Mouse (Mus musculus) forebrain, embryonic 12.5 days (tissue): ENCODE data around the gene Ndufv2. TPM values are rescaled to one million over a fixed set of nuclear protein-coding genes. Genes with fewer than 3 reads are reported as not detected.
"Not testable (repeated sequence)": the region's sequence is repeated elsewhere in the genome, so short reads cannot be mapped to it uniquely, and the experiment has no call there.

Experiments used
- ATAC-seq: fragments of 200-750 bp; cut with Nextera tagmentation; 2 replicates; pipeline ENCODE4 v1.8.0; 2017; ENCODE audit warnings: moderate TSS enrichment; ENCODE audit not compliant: low FRiP score
- H3K27ac ChIP-seq: fragments of 300-500 bp; sonication (generic); 2 replicates; pipeline ENCODE4 v1.5.1; 2016; ENCODE audit warnings: mild to moderate bottlenecking
- H3K27me3 ChIP-seq: fragments of 300-500 bp; sonication (generic); 2 replicates; pipeline ENCODE4 v1.6.1; 2016; ENCODE audit warnings: mild to moderate bottlenecking
- H3K36me3 ChIP-seq: fragments of 300-500 bp; sonication (generic); replicated peaks from 2 replicates; pipeline ENCODE4 v1.6.1; 2016; ENCODE audit warnings: mild to moderate bottlenecking
- H3K4me1 ChIP-seq: fragments of 300-500 bp; sonication (generic); 2 replicates; pipeline ENCODE4 v1.6.1; 2016
- H3K4me2 ChIP-seq: fragments of 300-500 bp; sonication (generic); 2 replicates; pipeline ENCODE4 v1.6.1; 2016; ENCODE audit warnings: mild to moderate bottlenecking, moderate library complexity
- H3K4me3 ChIP-seq: fragments of 300-500 bp; sonication (generic); replicated peaks from 2 replicates; pipeline ENCODE4 v1.5.1; 2016; ENCODE audit warnings: mild to moderate bottlenecking
- H3K9ac ChIP-seq: fragments of 300-500 bp; sonication (generic); 2 replicates; pipeline ENCODE4 v1.6.1; 2016; ENCODE audit warnings: mild to moderate bottlenecking
- H3K9me3 ChIP-seq: fragments of 300-500 bp; sonication (generic); 2 replicates; pipeline ENCODE4 v1.6.1; 2016
- WGBS: fragments of 180-500 bp; shearing (Covaris S2); methylation state at CpG from one replicate; pipeline ENCODE4 v1.1.7; 2016; 5-methylcytosine and 5-hydroxymethylcytosine counted together
- polyA plus RNA-seq: library from polyadenylated mRNA; unstranded; fragments of >200 nt; fragmentation: Nextera tagmentation; extraction: Ambion mirVana; gene quantifications from 2 replicates; pipeline ENCODE4 v1.2.1, GENCODE M21; 2016

Gene Ndufv2
- polyA plus RNA-seq, 1 experiment from 2014 or later = 275 TPM

GRCm38 (mm10) chr17:66076174-66076927 is 25.0 kb downstream of the Ndufv2 start:
- peak overlapping the region; percentile 98 for H3K4me3 ChIP-seq

DNA sequence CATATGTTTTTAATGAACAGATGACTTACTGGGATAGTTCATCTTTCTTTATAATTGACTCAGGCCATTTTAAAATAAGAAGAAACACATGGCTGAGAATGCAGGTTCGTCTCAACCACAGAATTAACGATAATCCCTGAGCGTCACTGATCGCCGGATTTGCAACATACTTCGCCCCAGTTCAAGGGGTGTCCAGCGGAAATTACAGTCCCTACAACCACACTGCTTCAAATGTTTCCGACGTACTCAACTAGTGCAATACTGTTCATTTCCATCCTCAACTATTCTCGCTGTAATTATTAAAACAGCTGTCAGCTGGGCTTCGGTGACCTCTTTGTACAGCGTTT is 25.6 kb downstream of the Ndufv2 start:
- H3K4me1 ChIP-seq = peaks cover 15% of the 10 kb centered on the region
- H3K9ac ChIP-seq = peak overlapping the region; percentile 83
- peaks cover 13% of the 10 kb centered on the region for H3K36me3 ChIP-seq
- no peak for ATAC-seq
- H3K9me3 ChIP-seq = no peaks in the 10 kb centered on the region
- H3K27ac ChIP-seq = peak overlapping the region; percentile 94; the same call in 1 of the 2 replicates
- no peaks in the 10 kb centered on the region; the same call in 1 of the 2 replicates for H3K27me3 ChIP-seq
- H3K4me2 ChIP-seq = peak overlapping the region; percentile 87
- 4% methylated on average over 12 of the region's 12 CpGs for WGBS
- H3K4me3 ChIP-seq = peak overlapping the region; percentile 98

More at GRCm38 (mm10) chr17:66076174-66076927, 25.0 kb downstream of the Ndufv2 start:
- Histone ChIP-seq H3K9ac (peak overlapping the region; percentile 83), H3K4me2 (peak overlapping the region; percentile 87), H3K9me3 (no peaks in the 10 kb centered on the region), H3K27me3 (no peaks in the 10 kb centered on the region; the same call in 1 of the 2 replicates), H3K36me3 (peaks cover 18% of the 10 kb centered on the region), H3K4me1 (peaks cover 15% of the 10 kb centered on the region), H3K27ac (peak overlapping the region; percentile 94)
- peak; percentile 89 for ATAC-seq
- under 1% methylated on average over 93 of the region's 95 CpGs for WGBS

DNA sequence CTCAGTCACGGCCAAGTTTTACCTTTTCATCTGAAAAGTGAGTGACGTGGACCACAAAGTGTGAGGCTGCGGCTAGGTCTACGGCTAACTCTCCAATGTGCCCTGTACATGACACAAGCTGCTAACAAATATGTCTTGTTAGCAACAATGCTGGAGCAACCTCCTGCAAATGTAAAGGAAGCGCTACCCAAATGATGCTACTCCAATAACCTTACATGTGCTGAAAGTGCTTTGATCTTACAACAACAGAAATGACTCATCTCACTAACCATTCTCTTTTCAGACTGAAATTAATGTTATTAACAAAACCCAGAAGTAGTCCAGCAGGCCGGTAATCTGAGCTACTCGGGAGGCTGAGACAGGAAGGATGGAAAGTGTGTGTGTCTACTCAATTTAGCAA is 27.4 kb downstream of the Ndufv2 start:
- Histone ChIP-seq H3K9ac (no peak overlapping the region), H3K27ac (no peak overlapping the region), H3K4me2 (no peak overlapping the region), H3K36me3 (no peaks in the 10 kb centered on the region), H3K9me3 (no peaks in the 10 kb centered on the region), H3K4me1 (peaks cover 15% of the 10 kb centered on the region), H3K4me3 (no peak overlapping the region), H3K27me3 (no peaks in the 10 kb centered on the region; the same call in 1 of the 2 replicates)
- WGBS = 87% methylated on average over 7 of the region's 7 CpGs
- no peak for ATAC-seq

DNA sequence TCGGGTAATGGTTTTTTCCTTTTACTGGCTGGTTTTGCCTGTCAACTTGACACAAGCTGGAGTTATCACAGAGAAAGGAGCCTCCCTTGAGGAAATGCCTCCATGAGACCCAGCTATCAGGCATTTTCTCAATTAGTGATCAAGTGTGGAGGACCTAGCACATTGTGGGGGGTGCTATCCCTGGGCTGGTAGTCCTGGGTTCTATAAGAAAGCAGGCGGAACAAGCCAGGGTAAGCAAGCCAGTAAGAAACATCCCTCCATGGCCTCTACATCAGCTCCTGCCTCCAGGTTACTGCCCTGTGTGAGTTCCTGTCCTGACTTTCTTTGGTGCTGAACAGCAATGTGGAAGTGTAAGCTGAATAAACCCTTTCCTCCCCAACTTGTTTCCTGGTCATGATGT is 32.3 kb downstream of the Ndufv2 start:
- not testable (repeated sequence) for H3K4me2 ChIP-seq, H3K36me3 ChIP-seq, H3K27me3 ChIP-seq, H3K9ac ChIP-seq, H3K9me3 ChIP-seq, H3K27ac ChIP-seq, H3K4me1 ChIP-seq, H3K4me3 ChIP-seq, ATAC-seq
- 91% methylated on average over 2 of the region's 2 CpGs for WGBS

GRCm38 (mm10) chr17:66065115-66065514 is 36.2 kb downstream of the Ndufv2 start:
- no peak for ATAC-seq
- Histone ChIP-seq H3K4me2 (no peak overlapping the region), H3K4me1 (peaks cover 7% of the 10 kb centered on the region; the same call in 1 of the 2 replicates), H3K9ac (no peak overlapping the region), H3K36me3 (no peaks in the 10 kb centered on the region), H3K27ac (no peak overlapping the region), H3K4me3 (no peak overlapping the region), H3K27me3 (no peaks in the 10 kb centered on the region), H3K9me3 (no peaks in the 10 kb centered on the region)
- 93% methylated on average over 4 of the region's 4 CpGs for WGBS

DNA sequence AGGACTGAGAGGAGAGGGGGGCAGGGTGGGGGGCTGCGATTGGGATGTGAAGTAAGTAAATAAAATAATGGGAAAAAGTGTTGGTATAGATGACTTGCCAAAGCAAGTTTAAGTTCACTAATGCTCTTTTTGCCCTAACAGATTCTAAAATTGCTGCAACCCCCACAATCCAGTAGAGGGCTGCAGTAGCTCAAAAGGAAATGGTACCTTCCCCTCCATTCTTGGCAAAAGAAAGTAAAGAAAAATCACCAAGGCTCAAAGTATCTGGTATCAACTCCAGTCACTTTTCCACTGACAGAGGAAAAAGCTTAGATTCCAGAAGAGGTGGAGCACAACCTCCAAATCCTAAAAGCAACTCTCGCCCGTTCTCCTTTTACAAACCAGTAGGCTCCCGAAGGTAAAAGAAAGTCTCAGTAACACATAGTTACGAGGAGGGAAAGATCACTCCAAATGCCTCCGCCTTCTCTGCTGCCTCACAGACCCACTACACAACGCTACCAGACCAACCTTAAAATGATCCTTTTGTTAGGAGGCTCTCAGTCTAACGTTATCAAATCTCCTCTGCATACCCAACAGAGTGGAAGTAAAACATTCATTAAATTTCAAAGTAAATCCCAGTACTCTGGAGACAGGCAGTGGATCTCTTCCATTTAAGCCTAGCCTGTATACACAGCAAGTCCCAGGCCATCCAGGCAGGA is 40.0 kb downstream of the Ndufv2 start:
- H3K36me3 ChIP-seq = no peaks in the 10 kb centered on the region
- H3K4me1 ChIP-seq = peaks cover 5% of the 10 kb centered on the region; the same call in 1 of the 2 replicates
- no peaks in the 10 kb centered on the region for H3K9me3 ChIP-seq
- no peaks in the 10 kb centered on the region for H3K27me3 ChIP-seq
- H3K27ac ChIP-seq = no peak overlapping the region
- ATAC-seq = no peak
- H3K4me2 ChIP-seq = no peak overlapping the region
- 50% methylated on average over 8 of the region's 8 CpGs for WGBS
- no peak overlapping the region for H3K4me3 ChIP-seq
- H3K9ac ChIP-seq = no peak overlapping the region

DNA sequence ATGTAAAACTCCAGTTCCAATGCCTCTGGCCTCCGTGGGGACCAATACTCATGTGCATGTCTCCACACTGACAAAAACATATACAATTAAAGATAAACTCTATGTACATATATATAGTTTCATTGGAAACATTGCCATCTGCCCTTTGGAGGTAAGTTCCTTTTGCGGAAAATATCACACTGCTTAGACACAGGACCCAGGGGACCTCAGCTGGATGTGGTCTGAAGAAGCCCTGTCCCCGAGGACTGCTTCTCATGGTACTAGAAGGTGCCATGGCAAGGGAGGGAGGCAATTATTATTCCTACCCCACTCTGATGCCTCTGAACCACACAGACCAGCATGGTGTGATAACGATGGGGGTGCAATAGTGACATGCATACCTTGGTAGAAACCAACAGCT is 43.2 kb downstream of the Ndufv2 start:
- Histone ChIP-seq H3K4me2 (no peak overlapping the region), H3K27me3 (no peaks in the 10 kb centered on the region), H3K9me3 (no peaks in the 10 kb centered on the region), H3K9ac (no peak overlapping the region), H3K36me3 (no peaks in the 10 kb centered on the region), H3K4me1 (peaks cover 4% of the 10 kb centered on the region; the same call in 1 of the 2 replicates), H3K4me3 (no peak overlapping the region), H3K27ac (no peak overlapping the region)
- 89% methylated on average over 4 of the region's 4 CpGs for WGBS
- ATAC-seq = no peak

GRCm38 (mm10) chr17:66057145-66057544 is 44.2 kb downstream of the Ndufv2 start:
- Histone ChIP-seq H3K4me1 (peaks cover 4% of the 10 kb centered on the region; the same call in 1 of the 2 replicates), H3K9me3 (no peaks in the 10 kb centered on the region), H3K4me2 (no peak overlapping the region), H3K36me3 (no peaks in the 10 kb centered on the region), H3K9ac (no peak overlapping the region), H3K27me3 (no peaks in the 10 kb centered on the region), H3K4me3 (no peak overlapping the region), H3K27ac (no peak overlapping the region)
- ATAC-seq = no peak
- 90% methylated on average over 2 of the region's 2 CpGs for WGBS

DNA sequence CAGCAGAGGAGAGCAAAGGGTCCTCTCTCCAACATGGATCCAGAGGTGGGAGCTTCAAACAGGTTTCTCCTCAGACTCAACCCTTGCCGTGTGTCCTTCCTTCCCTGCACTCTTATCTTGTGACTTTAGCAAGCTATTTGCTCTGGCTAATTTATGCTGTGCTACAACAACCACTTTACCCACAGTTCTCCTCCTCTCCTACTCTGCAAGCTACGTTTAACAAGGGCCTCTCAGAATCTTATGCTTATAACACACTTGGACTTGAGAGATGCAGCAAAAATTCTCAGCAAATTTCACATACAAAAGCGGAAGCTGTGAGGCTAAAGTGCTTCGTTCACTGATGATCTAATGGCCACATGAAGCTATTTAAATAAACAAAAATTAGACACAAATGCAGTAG is 48.0 kb downstream of the Ndufv2 start:
- no peaks in the 10 kb centered on the region for H3K4me1 ChIP-seq
- no peak overlapping the region for H3K27ac ChIP-seq
- no peaks in the 10 kb centered on the region for H3K36me3 ChIP-seq
- no peak overlapping the region for H3K9ac ChIP-seq
- ATAC-seq = no peak
- 77% methylated on average over 4 of the region's 4 CpGs for whole genome bisulfite sequencing
- H3K27me3 ChIP-seq = no peaks in the 10 kb centered on the region
- no peak overlapping the region for H3K4me3 ChIP-seq
- no peak overlapping the region for H3K4me2 ChIP-seq
- no peaks in the 10 kb centered on the region for H3K9me3 ChIP-seq

- Histone ChIP-seq H3K27ac (no peak overlapping the region), H3K9me3 (no peaks in the 10 kb centered on the region), H3K9ac (no peak overlapping the region), H3K36me3 (no peaks in the 10 kb centered on the region; the same call in 1 of the 2 replicates), H3K4me1 (no peaks in the 10 kb centered on the region), H3K27me3 (no peaks in the 10 kb centered on the region), H3K4me2 (no peak overlapping the region), H3K4me3 (no peak overlapping the region)
- no peak for ATAC-seq
- 88% methylated on average over 4 of the region's 4 CpGs for WGBS
Observed at GRCm38 (mm10) chr17:66048795-66049194, 52.6 kb downstream of the Ndufv2 start.

- ATAC-seq = no peak
- no peak overlapping the region for H3K4me2 ChIP-seq
- no peak overlapping the region for H3K27ac ChIP-seq
- WGBS = 73% methylated on average over 5 of the region's 5 CpGs
- H3K9ac ChIP-seq = no peak overlapping the region
- no peaks in the 10 kb centered on the region; the same call in 1 of the 2 replicates for H3K36me3 ChIP-seq
- H3K9me3 ChIP-seq = no peaks in the 10 kb centered on the region
- H3K27me3 ChIP-seq = no peaks in the 10 kb centered on the region
- H3K4me3 ChIP-seq = no peak overlapping the region
- H3K4me1 ChIP-seq = no peaks in the 10 kb centered on the region
Observed at GRCm38 (mm10) chr17:66048199-66048598, 53.2 kb downstream of the Ndufv2 start.

- H3K27ac ChIP-seq, H3K9me3 ChIP-seq, H3K4me2 ChIP-seq, H3K9ac ChIP-seq, H3K4me1 ChIP-seq, H3K4me3 ChIP-seq, ATAC-seq, H3K27me3 ChIP-seq, H3K36me3 ChIP-seq: not testable (repeated sequence)
- WGBS = 87% methylated on average over 4 of the region's 4 CpGs
Observed at GRCm38 (mm10) chr17:66043679-66044078, 57.7 kb downstream of the Ndufv2 start.
